Comparison of ENCODE assay signal across 18 mouse cellular contexts in genomic region chr6:92726121-92726520, GRCm38 (mm10). TPM values are rescaled to one million over a fixed set of nuclear protein-coding genes. Genes with fewer than 3 reads are reported as not detected.
DNase-seq lines count a peak whose midpoint lies in the region; ATAC-seq lines count a peak whose summit lies in the region.
"Had no signal": no experiment of that assay in that cellular context is flagged by ENCODE, and none has a peak within 500 bp of the region (broad histone marks: within the 10 kb centered on the region; RNA-seq: fewer than 3 reads in every experiment).

No protein-coding gene starts in this region.

- no peak for ATAC-seq in kidney, embryonic 15.5 days (replicated peaks; ENCODE audit: low FRiP score)
- ATAC-seq: inflammation-experienced regulatory T-cells, adult 6 months had no signal

- 57% methylated on average over 5 of the region's 5 CpGs for WGBS in kidney, embryonic 15.5 days

- no peak overlapping the region for H3K27ac ChIP-seq in kidney, embryonic 15.5 days
- H3K27ac ChIP-seq: heart, embryonic 13.5 days; lung, embryonic 15.5 days had no signal

- no peaks in the 10 kb centered on the region for H3K9me3 ChIP-seq in kidney, embryonic 15.5 days (replicated peaks)
- H3K9me3 ChIP-seq: heart, embryonic 13.5 days; hindbrain, embryonic 12.5 days; lung, embryonic 15.5 days had no signal

- H3K4me1 ChIP-seq in kidney, embryonic 15.5 days, result peaks cover 25% of the 10 kb centered on the region

- no peak overlapping the region for H3K4me3 ChIP-seq in kidney, embryonic 15.5 days (replicated peaks)
- H3K4me3 ChIP-seq: heart, embryonic 13.5 days; hindbrain, embryonic 12.5 days; lung, embryonic 15.5 days had no signal

- H3K36me3 ChIP-seq in kidney, embryonic 15.5 days, result no peaks in the 10 kb centered on the region
- H3K36me3 ChIP-seq: heart, embryonic 13.5 days; hindbrain, embryonic 12.5 days; lung, embryonic 15.5 days had no signal

- H3K27me3 ChIP-seq in kidney, embryonic 15.5 days, result no peaks in the 10 kb centered on the region
- H3K27me3 ChIP-seq: heart, embryonic 13.5 days; hindbrain, embryonic 12.5 days; lung, embryonic 15.5 days had no signal

- H3K9ac ChIP-seq in kidney, embryonic 15.5 days, result no peak overlapping the region
- H3K9ac ChIP-seq: heart, embryonic 13.5 days; hindbrain, embryonic 12.5 days; lung, embryonic 15.5 days had no signal

- peak; percentile 19 for DNase-seq in gastrocnemius, postnatal 25 days
- no peak for DNase-seq in gastrocnemius, adult 8-10 months (ENCODE audit: low spot score in 2 of 2)
- DNase-seq in kidney, adult 9 months, result peak; percentile 52
- peak; percentile 29 for DNase-seq in testis, postnatal 10 days (ENCODE audit: low spot score)
- DNase-seq in testis, postnatal 14 days (ENCODE audit: low spot score), result no peak
- DNase-seq in ovary, postnatal 10 days (ENCODE audit: low spot score), result no peak
- DNase-seq: adrenal gland, adult 8-10 months; B cell, adult 2 months; cerebellum, postnatal 10 days; embryo, embryonic 11 days; left cerebral cortex, postnatal 4 days; right cerebral cortex, postnatal 4 days had no signal

- H3K4me2 ChIP-seq in kidney, embryonic 15.5 days, result no peak overlapping the region
- H3K4me2 ChIP-seq: heart, embryonic 13.5 days; hindbrain, embryonic 12.5 days; liver, embryonic 11.5 days; lung, embryonic 15.5 days had no signal

RNA-seq across cellular contexts. Expression of gene Prickle2, which starts 20.2 kb away (rescaled TPM):
- 1 to 10 TPM; 1.8 to 2.4 TPM for total RNA-seq in gastrocnemius, postnatal 25 days (2021)
- total RNA-seq in gastrocnemius, adult 8-10 months (2022), result 1 to 10 TPM; 1.2 to 1.6 (median 1.3) TPM
- 6.1 and 7.6 TPM in 2 replicates for polyA plus RNA-seq in kidney, embryonic 15.5 days (2015; fragmentation: Nextera tagmentation; extraction: Ambion mirVana)
- polyA plus RNA-seq: inflammation-experienced regulatory T-cells, adult 6 months had no signal

Comparison
In these comparisons a context has a peak if more than half of its experiments do, and no peak if none do; other contexts are left out.
1. DNase-seq: peak in gastrocnemius, postnatal 25 days (single experiment), kidney, adult 9 months (single experiment) and testis, postnatal 10 days (single experiment); none in gastrocnemius, adult 8-10 months (0 of 2), testis, postnatal 14 days (single experiment) and ovary, postnatal 10 days (single experiment).